Mouse (Mus musculus) heart, postnatal 0 days (tissue): Measurements from ENCODE around the gene Rbm15.

Source experiments
- CTCF ChIP-seq: IDR thresholded peaks from 2 replicates; pipeline ENCODE4 v1.5.1; 2016; ENCODE audit warnings: antibody characterized with exemption, control low read depth, low read depth
- EP300 ChIP-seq: IDR thresholded peaks from 2 replicates; pipeline ENCODE4 v1.6.1; 2016; ENCODE audit warnings: antibody characterized with exemption, low read depth

GRCm38 (mm10) chr3:107286123-107286522 is 47.4 kb downstream of the Rbm15 start:
- no peak for TF ChIP-seq CTCF
- TF ChIP-seq EP300 = no peak
